Mouse (Mus musculus) embryonic facial prominence, embryonic 12.5 days (tissue): Measurements from ENCODE around the gene Clp1. TPM values are rescaled to one million over a fixed set of nuclear protein-coding genes. Genes with fewer than 3 reads are reported as not detected.

Experiments used
- ATAC-seq: fragments of 200-750 bp; cut with Nextera tagmentation; 2 replicates; pipeline ENCODE4 v1.8.0; 2017; ENCODE audit not compliant: insufficient number of reproducible peaks, insufficient read depth, low FRiP score, low TSS enrichment
- H3K27ac ChIP-seq: fragments of 300-500 bp; sonication (generic); 2 replicates; pipeline ENCODE4 v1.5.1; 2016; ENCODE audit warnings: mild to moderate bottlenecking
- H3K27me3 ChIP-seq: fragments of 300-500 bp; sonication (generic); 2 replicates; pipeline ENCODE4 v1.6.1; 2016; ENCODE audit warnings: mild to moderate bottlenecking, moderate library complexity
- H3K36me3 ChIP-seq: fragments of 300-500 bp; sonication (generic); 2 replicates; pipeline ENCODE4 v1.6.1; 2016; ENCODE audit warnings: mild to moderate bottlenecking
- H3K4me1 ChIP-seq: fragments of 300-500 bp; sonication (generic); 2 replicates; pipeline ENCODE4 v1.6.1; 2016
- H3K4me2 ChIP-seq: fragments of 300-500 bp; sonication (generic); replicated peaks from 2 replicates; pipeline ENCODE4 v1.6.1; 2016; ENCODE audit warnings: mild to moderate bottlenecking, moderate library complexity
- H3K4me3 ChIP-seq: fragments of 300-500 bp; sonication (generic); 2 replicates; pipeline ENCODE4 v1.5.1; 2016; ENCODE audit warnings: mild to moderate bottlenecking
- H3K9ac ChIP-seq: fragments of 300-500 bp; sonication (generic); 2 replicates; pipeline ENCODE4 v1.6.1; 2016; ENCODE audit warnings: mild to moderate bottlenecking, moderate library complexity
- H3K9me3 ChIP-seq: fragments of 300-500 bp; sonication (generic); 2 replicates; pipeline ENCODE4 v1.6.1; 2016; ENCODE audit warnings: mild to moderate bottlenecking, moderate library complexity
- WGBS: fragments of 180-500 bp; shearing (Covaris S2); methylation state at CpG from one replicate; pipeline ENCODE4 v1.1.7; 2016; 5-methylcytosine and 5-hydroxymethylcytosine counted together
- polyA plus RNA-seq: library from polyadenylated mRNA; unstranded; fragments of >200 nt; fragmentation: Nextera tagmentation; extraction: Ambion mirVana; gene quantifications from 2 replicates; pipeline ENCODE4 v1.2.1, GENCODE M21; 2016

Gene Clp1
- polyA plus RNA-seq, 1 experiment from 2014 or later: 43.8 TPM

DNA sequence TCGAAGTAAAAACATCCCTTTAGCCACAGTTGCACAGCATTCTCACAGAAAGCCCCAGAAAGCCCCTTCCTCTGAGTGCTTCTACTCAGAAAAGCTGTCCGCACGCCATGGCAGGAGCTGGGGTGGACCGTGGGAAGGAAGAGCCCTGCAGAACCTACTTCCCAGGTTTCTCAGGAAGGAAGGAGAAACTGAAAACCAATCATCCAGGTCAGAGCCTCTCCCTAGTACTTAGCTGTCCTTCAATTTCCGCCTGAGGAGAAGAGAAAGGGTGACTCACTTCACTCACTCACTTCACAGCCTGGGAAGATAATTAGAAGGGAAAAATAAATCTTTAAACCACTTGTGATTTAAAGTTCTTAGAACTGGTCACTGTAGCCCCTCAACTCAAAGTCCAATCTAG, 22.8 kb downstream of the Clp1 start:
- Histone ChIP-seq H3K4me2 (no peak overlapping the region), H3K27ac (no peak overlapping the region), H3K27me3 (no peaks in the 10 kb centered on the region), H3K9ac (no peak overlapping the region), H3K4me3 (no peak overlapping the region), H3K4me1 (no peaks in the 10 kb centered on the region), H3K9me3 (no peaks in the 10 kb centered on the region), H3K36me3 (peaks cover 32% of the 10 kb centered on the region)
- WGBS: 82% methylated on average over 5 of the region's 5 CpGs
- ATAC-seq: no peak

DNA sequence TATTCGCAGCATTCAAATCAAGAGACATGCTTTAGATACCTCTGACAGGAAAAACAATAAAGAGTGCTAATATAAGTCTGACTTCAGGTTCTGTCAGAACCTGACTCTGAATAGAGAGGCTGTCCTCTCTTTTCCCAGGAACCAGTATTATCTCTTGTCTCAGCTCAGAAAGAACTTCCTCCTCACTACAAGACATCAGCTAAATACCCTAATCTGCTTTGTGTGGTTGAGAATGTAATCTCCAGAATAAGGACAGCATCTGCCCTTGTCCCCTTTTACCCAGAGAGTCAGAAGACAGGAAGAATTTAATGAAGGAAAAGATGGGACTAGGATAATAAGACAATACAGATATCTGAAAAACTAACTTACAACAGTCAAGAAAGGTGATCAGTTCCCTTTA, 23.7 kb downstream of the Clp1 start:
- H3K4me1 ChIP-seq: no peaks in the 10 kb centered on the region
- H3K9ac ChIP-seq: no peak overlapping the region
- ATAC-seq: no peak

DNA sequence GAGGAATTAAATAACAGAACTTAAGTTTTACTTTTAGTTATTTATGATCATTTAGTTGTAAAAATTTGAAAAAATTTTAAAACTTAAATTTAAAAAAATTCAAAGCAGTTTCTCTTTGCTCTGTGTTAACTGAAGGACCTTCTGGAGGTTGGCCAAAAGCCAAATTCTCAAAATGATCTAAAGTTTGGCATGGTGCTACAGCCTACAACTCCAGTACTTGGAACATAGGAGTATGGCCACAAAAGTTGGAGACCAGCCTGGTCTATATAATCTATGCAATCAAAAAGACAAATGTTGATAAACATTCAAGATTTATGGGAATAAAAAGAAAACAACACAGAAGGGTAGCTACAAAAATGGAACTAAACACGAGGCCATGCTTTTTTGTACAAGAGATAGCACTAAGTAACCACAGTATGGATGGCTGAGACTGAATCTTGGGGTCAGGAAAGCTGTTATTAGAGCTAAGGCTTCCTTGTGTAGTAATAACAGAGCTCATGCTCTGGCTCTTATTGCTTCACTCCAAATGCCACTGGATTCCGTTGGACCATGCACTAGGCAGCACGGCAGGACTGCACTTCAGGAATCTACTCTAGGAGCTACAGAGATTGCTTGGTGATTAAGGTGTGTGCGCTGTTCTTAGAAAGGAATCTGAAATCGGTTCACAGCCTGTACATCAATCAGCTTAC, 32.0 kb downstream of the Clp1 start:
- ATAC-seq: no peak
- Histone ChIP-seq H3K9ac (no peak overlapping the region), H3K9me3 (no peaks in the 10 kb centered on the region), H3K36me3 (peaks cover 61% of the 10 kb centered on the region), H3K4me3 (no peak overlapping the region), H3K27ac (no peak overlapping the region), H3K27me3 (no peaks in the 10 kb centered on the region), H3K4me2 (no peak overlapping the region), H3K4me1 (no peaks in the 10 kb centered on the region)
- 88% methylated on average over 5 of the region's 5 CpGs for WGBS

More for the DNA sequence above, 23.7 kb downstream of the Clp1 start:
- 91% methylated on average over 1 of the region's 1 CpGs for WGBS
- no peaks in the 10 kb centered on the region for H3K27me3 ChIP-seq
- H3K27ac ChIP-seq: no peak overlapping the region
- peaks cover 29% of the 10 kb centered on the region for H3K36me3 ChIP-seq
- no peaks in the 10 kb centered on the region for H3K9me3 ChIP-seq
- no peak overlapping the region for H3K4me3 ChIP-seq
- H3K4me2 ChIP-seq: no peak overlapping the region

DNA sequence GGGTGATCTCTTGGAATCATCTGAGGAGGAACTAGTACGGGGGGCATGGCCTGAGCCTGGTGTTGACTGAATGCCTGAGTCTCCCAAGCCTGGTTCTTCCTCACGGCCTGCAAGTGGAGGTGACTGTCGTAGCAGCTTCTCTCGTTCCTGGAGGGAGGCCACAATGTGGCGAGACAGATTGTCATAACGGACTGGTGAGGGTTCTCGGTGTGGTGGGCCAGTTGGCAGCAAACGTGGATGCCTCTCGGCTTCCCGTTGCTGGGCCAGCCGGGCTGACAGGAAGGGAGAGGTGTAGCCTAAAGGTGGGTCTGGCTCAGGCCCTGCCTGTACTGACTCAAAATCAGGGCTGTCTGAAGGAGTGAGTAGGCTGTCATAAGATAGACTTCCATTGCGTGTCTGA, 37.1 kb downstream of the Clp1 start:
- Histone ChIP-seq H3K9ac (no peak overlapping the region), H3K4me3 (no peak overlapping the region), H3K9me3 (no peaks in the 10 kb centered on the region), H3K27ac (no peak overlapping the region), H3K36me3 (peaks cover 85% of the 10 kb centered on the region), H3K4me1 (no peaks in the 10 kb centered on the region), H3K27me3 (no peaks in the 10 kb centered on the region), H3K4me2 (no peak overlapping the region)
- WGBS: 88% methylated on average over 12 of the region's 12 CpGs
- ATAC-seq: no peak

DNA sequence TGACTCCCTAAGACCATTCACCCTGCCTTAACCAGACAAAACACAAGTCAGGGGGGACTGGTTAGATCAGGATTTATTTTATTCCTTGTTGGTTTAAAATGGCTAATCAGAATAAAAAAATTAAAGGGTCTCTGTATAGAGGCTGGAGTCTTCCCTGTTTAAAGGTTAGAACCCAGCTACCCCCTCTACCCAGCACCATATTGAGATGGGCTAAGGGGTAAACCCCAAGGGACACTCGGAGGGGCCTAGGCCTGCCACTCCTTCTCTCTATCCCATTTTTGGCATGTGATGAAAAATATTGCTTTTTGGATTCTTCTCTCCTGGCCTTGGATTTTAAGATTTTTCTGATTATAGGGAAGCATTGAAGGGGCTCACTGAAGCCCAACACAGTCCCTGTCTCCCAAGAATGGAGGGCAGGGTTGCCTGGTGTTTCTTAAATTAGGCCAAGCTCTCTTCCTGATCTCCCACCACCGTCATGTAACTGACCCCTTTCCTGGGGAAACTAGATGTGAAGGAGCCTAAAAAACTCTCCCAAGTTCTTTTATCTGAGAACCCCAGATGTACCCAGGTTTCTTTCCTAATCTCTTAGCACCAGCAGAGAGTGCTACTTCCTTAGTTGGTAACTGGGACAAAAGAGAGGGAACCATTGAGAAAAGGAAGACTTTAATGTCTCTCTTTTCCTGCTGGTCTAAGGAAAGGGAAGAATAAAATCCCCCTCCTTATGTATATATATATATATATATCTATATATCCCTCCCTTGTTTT, 38.9 kb downstream of the Clp1 start:
- Histone ChIP-seq H3K36me3 (peaks cover 83% of the 10 kb centered on the region), H3K4me1 (no peaks in the 10 kb centered on the region), H3K27ac (no peak overlapping the region), H3K9ac (no peak overlapping the region), H3K27me3 (no peaks in the 10 kb centered on the region), H3K9me3 (no peaks in the 10 kb centered on the region), H3K4me3 (no peak overlapping the region), H3K4me2 (no peak overlapping the region)
- WGBS: 83% methylated on average over 2 of the region's 2 CpGs
- no peak for ATAC-seq

DNA sequence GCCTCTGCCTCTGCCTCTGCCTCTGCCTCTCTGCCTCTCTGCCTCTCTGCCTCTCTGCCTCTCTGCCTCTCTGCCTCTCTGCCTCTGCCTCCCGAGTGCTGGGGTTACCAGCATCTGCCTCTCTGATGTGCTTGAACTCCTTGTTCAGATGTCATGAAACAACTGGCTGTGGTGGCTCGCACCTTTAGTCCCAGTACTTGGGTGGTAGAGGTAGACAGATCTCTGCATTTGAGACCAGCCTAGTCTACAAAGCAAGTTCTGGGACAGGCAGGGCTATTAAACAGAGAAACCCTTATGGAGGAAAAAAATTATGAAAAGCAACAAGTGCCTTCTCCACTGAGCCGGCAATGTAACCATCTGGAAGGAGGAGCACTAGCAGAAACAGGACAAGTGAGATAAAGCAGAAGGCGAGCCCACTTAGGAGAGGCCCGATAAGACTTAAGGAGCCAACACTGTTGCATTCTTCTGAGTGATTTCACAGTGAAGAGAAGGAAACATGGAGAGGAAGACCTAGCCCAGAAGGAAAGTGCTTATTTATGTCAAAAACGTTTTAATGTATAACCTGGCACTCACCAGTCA, 44.5 kb downstream of the Clp1 start:
- no peak for ATAC-seq
- Histone ChIP-seq H3K4me3 (no peak overlapping the region), H3K27me3 (no peaks in the 10 kb centered on the region), H3K9me3 (no peaks in the 10 kb centered on the region), H3K36me3 (peaks cover 50% of the 10 kb centered on the region), H3K9ac (no peak overlapping the region), H3K27ac (no peak overlapping the region), H3K4me1 (peaks cover 7% of the 10 kb centered on the region; the same call in 1 of the 2 replicates), H3K4me2 (no peak overlapping the region)
- 87% methylated on average over 6 of the region's 6 CpGs for WGBS

DNA sequence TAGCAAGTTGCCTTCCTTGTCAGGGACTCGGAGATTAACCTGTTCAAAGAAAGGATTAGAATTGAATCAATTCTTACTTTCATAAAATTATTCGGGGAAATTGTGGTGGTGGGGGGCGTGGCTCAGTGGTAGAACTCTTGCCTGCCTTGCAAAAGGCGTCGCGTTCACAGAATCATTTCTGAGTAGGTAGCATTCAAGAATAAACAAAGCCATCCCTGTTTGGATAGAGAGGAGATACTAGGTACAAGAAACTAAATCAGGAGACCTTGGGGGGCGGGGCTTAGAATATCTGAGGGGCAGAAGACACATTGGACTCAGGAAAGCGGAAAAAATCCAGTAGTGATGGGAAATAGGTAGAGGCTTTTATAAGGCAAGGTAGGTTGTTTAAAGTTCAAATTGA, 48.1 kb downstream of the Clp1 start, which contains the start of gene Tmx2:
Gene Tmx2, minus strand, starts transcription at position 125 of the 400 bp plus-strand sequence.
- H3K36me3 ChIP-seq: peaks cover 36% of the 10 kb centered on the region
- no peak for ATAC-seq

DNA sequence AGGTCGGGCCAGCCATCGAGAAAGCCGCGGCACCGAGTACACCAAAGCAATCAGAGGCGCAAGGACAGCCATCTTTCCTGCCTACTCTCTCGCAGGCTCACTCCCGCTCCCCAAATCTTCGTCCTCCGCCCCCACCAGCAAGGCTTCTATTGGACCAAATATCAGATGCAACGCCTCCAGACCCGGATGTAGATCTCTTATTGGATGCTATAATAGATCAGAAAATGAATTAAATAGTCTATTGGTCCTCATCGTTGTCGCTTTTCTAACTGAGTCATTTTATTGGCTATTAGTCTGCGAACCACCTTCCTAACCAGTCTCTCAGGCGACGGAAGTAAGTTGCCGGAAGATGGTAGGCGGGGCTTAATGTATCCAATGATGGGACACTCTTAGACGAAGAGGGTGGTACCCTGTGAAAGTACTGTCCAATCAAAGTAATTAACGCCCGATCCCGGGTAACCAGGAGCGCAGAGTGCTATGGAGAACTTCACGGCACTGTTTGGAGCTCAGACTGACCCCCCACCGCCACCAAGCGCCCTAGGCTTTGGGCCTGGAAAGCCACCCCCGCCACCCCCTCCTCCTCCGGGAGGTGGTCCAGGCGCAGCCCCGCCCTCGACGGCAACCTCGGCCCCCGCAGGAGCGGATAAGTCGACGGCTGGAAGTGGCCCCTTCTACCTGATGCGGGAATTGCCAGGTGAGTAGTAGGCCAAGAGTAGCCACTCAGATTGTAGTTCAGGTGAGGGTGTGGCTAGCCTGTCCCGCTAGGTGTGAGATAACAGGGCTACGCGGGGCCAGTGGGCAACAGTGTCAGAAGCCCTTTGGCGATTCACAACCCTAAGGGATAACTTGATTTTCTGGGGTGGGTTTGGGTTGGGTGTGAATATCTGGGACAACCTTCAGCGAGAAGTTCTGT, 48.9 kb downstream of the Clp1 start, which contains the start of the genes Gm28635 and Med19:
Gene Gm28635, minus strand, starts transcription at position 74 of the 913 bp plus-strand sequence.
Gene Med19, plus strand, starts transcription at position 435 of the 913 bp plus-strand sequence.
- Histone ChIP-seq H3K9ac (peak within 1 kb of the TSS; percentile 82), H3K4me3 (peak within 1 kb of the TSS; percentile 80), H3K9me3 (no peaks in the 10 kb centered on the region), H3K27me3 (no peaks in the 10 kb centered on the region), H3K4me1 (peaks cover 16% of the 10 kb centered on the region), H3K36me3 (peaks cover 42% of the 10 kb centered on the region), H3K4me2 (peak within 1 kb of the TSS; percentile 73), H3K27ac (peak within 1 kb of the TSS; percentile 41)
- under 1% methylated on average over 44 of the region's 44 CpGs for WGBS
- ATAC-seq: peak; percentile 100

More for the DNA sequence above, 48.1 kb downstream of the Clp1 start, which contains the start of gene Tmx2:
- peak within 1 kb of the TSS; percentile 82 for H3K9ac ChIP-seq
- H3K27ac ChIP-seq: peak within 1 kb of the TSS; percentile 17; the same call in 1 of the 2 replicates
- H3K9me3 ChIP-seq: no peaks in the 10 kb centered on the region
- peak within 1 kb of the TSS; percentile 80 for H3K4me3 ChIP-seq
- peaks cover 16% of the 10 kb centered on the region for H3K4me1 ChIP-seq
- 14% methylated on average over 8 of the region's 8 CpGs for WGBS
- peak within 1 kb of the TSS; percentile 73 for H3K4me2 ChIP-seq
- no peaks in the 10 kb centered on the region for H3K27me3 ChIP-seq

DNA sequence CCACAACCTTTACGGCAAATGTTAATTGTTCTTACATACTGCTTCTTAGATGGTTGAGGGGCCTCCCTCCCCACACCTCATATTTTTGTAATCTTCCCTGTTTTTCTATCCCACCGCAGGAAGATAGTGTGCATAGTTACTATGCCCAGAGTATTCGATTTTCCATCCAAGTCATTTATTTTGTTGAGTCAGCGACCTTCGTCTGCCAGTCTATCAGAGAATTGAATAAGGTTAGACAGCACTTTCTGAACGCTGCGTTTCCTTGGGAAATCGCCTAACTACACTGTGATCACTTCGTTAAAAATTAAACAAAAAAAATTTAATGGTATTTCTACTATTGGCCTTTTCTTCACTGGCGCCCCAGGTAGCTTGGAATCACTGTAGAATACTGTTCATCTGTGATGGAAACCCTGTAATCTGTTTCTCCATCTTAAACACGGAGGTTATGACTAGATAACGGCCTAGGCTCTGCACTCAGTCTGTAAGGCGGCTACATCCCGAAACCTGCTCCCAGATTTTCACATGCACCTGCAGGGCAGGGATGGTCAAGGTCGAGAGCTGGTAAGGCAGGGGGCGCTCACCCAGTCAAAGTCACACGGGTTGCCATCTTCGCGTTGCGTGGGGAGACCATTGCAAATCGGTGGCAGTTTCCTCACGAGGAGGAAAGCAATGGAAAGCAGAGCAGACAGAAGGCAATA, 49.7 kb downstream of the Clp1 start:
- WGBS: 10% methylated on average over 22 of the region's 22 CpGs
- Histone ChIP-seq H3K27ac (peak overlapping the region; percentile 41; the same call in 1 of the 2 replicates), H3K4me2 (peak overlapping the region; percentile 73), H3K9ac (peak overlapping the region; percentile 61), H3K9me3 (no peaks in the 10 kb centered on the region), H3K27me3 (no peaks in the 10 kb centered on the region), H3K4me1 (peaks cover 16% of the 10 kb centered on the region), H3K4me3 (peak overlapping the region; percentile 80), H3K36me3 (peaks cover 45% of the 10 kb centered on the region)
- ATAC-seq: peak; percentile 36
